Mouse (Mus musculus) kidney, embryonic 14.5 days (tissue): Measurements from ENCODE around the gene Cysrt1. TPM values are rescaled to one million over a fixed set of nuclear protein-coding genes. Genes with fewer than 3 reads are reported as not detected.

Source experiments
- ATAC-seq: fragments of 200-750 bp; cut with Nextera tagmentation; 2 replicates; pipeline ENCODE4 v1.8.0; 2017; ENCODE audit warnings: moderate number of reproducible peaks, mild to moderate bottlenecking, moderate TSS enrichment, moderate library complexity; ENCODE audit not compliant: low FRiP score, low TSS enrichment
- H3K27ac ChIP-seq: fragments of 300-500 bp; sonication (generic); 2 replicates; pipeline ENCODE4 v1.5.1; 2014; ENCODE audit warnings: low read depth, mild to moderate bottlenecking, low read length, moderate library complexity, mixed read lengths
- H3K27me3 ChIP-seq: fragments of 300-500 bp; sonication (generic); 2 replicates; pipeline ENCODE4 v1.6.1; 2014; ENCODE audit warnings: mild to moderate bottlenecking, low read length; ENCODE audit not compliant: control insufficient read depth, insufficient read depth
- H3K36me3 ChIP-seq: fragments of 300-500 bp; sonication (generic); 2 replicates; pipeline ENCODE4 v1.6.1; 2014; ENCODE audit warnings: low read length, mixed read lengths; ENCODE audit not compliant: control insufficient read depth, insufficient read depth
- H3K4me1 ChIP-seq: fragments of 300-500 bp; sonication (generic); 2 replicates; pipeline ENCODE4 v1.6.1; 2014; ENCODE audit warnings: low read length, mixed read lengths; ENCODE audit not compliant: control insufficient read depth, insufficient read depth
- H3K4me2 ChIP-seq: fragments of 300-500 bp; sonication (generic); replicated peaks from 2 replicates; pipeline ENCODE4 v1.6.1; 2014; ENCODE audit warnings: low read depth, mild to moderate bottlenecking, low read length
- H3K4me3 ChIP-seq: fragments of 300-500 bp; sonication (generic); 2 replicates; pipeline ENCODE4 v1.5.1; 2014; ENCODE audit warnings: mild to moderate bottlenecking, low read length
- H3K9ac ChIP-seq: fragments of 300-500 bp; sonication (generic); 2 replicates; pipeline ENCODE4 v1.6.1; 2014; ENCODE audit warnings: low read depth, mild to moderate bottlenecking, low read length, moderate library complexity
- H3K9me3 ChIP-seq: fragments of 300-500 bp; sonication (generic); 2 replicates; pipeline ENCODE4 v1.6.1; 2016; ENCODE audit warnings: low read length; ENCODE audit not compliant: control insufficient read depth
- WGBS: fragments of 180-500 bp; shearing (Covaris S2); extraction: QIAGEN DNeasy Blood & Tissue Kit; methylation state at CpG from one replicate; pipeline ENCODE4 v1.1.7; 2014; 5-methylcytosine and 5-hydroxymethylcytosine counted together
- polyA plus RNA-seq: library from polyadenylated mRNA; unstranded; fragments of >200 nt; fragmentation: Nextera tagmentation; extraction: Ambion mirVana; gene quantifications from 2 replicates; pipeline ENCODE4 v1.2.1, GENCODE M21; 2014

Gene Cysrt1
- polyA plus RNA-seq, 1 experiment from 2014 or later = not detected

GRCm38 (mm10) chr2:25196172-25196954, 45.9 kb downstream of the Cysrt1 start, which contains the start of gene Tor4a:
Gene Tor4a, minus strand, starts transcription at chr2:25196886.
- Histone ChIP-seq H3K9ac (peak within 1 kb of the TSS; percentile 44; the same call in 1 of the 2 replicates), H3K4me2 (peak within 1 kb of the TSS; percentile 56), H3K4me1 (peaks cover 4% of the 10 kb centered on the region; the same call in 1 of the 2 replicates), H3K9me3 (no peaks in the 10 kb centered on the region), H3K36me3 (peaks cover 30% of the 10 kb centered on the region), H3K27me3 (no peaks in the 10 kb centered on the region), H3K4me3 (peak within 1 kb of the TSS; percentile 31), H3K27ac (peak within 1 kb of the TSS; percentile 83)
- ATAC-seq = peak; percentile 69
- 12% methylated on average over 8 of the region's 8 CpGs for WGBS

GRCm38 (mm10) chr2:25195211-25196156, 46.8 kb downstream of the Cysrt1 start:
- peaks cover 22% of the 10 kb centered on the region for H3K36me3 ChIP-seq
- no peaks in the 10 kb centered on the region for H3K9me3 ChIP-seq
- H3K4me2 ChIP-seq = peak overlapping the region; percentile 56
- peaks cover 4% of the 10 kb centered on the region; the same call in 1 of the 2 replicates for H3K4me1 ChIP-seq
- H3K27ac ChIP-seq = peak overlapping the region; percentile 83; the same call in 1 of the 2 replicates
- no peaks in the 10 kb centered on the region for H3K27me3 ChIP-seq
- 0 out of 2 replicates have a peak, but pooled peaks have one; percentile 13 for ATAC-seq
- peak overlapping the region; percentile 44; the same call in 1 of the 2 replicates for H3K9ac ChIP-seq
- WGBS = 19% methylated on average over 55 of the region's 55 CpGs
- peak overlapping the region; percentile 31 for H3K4me3 ChIP-seq

DNA sequence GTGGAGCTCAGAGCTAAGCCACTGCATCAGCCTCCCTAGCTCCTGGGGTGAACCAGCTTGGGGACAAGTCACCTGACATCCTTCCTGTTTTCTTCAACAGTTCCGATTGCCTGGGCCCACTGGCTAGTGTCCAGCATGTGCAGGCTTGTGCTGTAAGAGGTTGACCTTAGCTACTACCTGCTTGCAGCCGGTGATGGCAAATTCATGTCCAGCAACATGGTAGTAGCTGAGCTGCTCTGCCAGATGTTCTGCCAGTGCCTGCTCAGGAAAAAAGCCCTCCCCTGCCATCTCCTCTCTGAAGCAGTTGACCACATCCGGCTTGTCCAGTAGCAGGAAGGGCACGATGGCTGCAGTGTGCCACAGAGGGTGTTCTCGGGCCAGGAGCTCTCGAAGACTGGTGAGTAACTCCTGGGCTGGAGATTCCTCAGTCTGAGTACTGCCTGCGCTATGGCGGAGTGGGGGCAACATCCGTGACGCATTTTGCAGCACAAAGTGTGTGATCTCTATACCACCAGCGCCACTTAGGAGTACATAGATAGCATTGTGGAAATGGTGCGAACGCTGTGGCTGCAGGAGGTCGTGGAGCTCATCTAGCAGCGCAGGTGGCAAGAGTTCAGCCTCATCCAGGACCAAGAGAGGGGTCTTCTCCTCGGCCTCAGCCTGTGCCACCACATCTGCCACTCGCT, 47.6 kb downstream of the Cysrt1 start:
- Histone ChIP-seq H3K4me3 (no peak overlapping the region), H3K4me2 (peak overlapping the region; percentile 56; the same call in 1 of the 2 replicates), H3K36me3 (peaks cover 13% of the 10 kb centered on the region), H3K9ac (peak overlapping the region; percentile 44), H3K27ac (no peak overlapping the region), H3K9me3 (no peaks in the 10 kb centered on the region), H3K27me3 (no peaks in the 10 kb centered on the region), H3K4me1 (peaks cover 4% of the 10 kb centered on the region; the same call in 1 of the 2 replicates)
- no peak for ATAC-seq
- WGBS = 87% methylated on average over 17 of the region's 17 CpGs

- Histone ChIP-seq H3K4me2 (no peak overlapping the region; the same call in 1 of the 2 replicates), H3K9ac (no peak overlapping the region)
These were observed 48.2 kb downstream of the Cysrt1 start for GRCm38 (mm10) chr2:25194006-25194405.

DNA sequence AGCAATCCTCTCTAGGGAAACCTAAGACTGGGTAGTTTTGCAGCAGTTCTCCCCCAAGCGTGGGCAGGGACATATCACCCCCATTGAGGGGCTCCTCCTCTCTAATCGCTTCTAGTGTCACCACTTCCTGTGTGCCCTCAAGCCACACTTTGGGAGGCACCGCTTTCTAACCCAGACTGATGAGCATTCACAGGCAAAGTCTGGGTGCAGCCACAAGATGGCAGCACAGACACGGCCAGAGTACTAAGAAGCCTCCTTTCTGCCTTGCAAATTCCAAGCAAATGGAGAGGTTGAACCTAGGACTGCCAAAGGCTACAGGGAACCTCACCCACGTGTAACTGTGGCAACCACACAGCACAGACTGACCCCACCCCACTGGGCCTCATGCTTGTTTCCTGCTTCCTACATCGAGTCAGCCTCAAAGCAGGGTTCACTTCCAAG, 48.9 kb downstream of the Cysrt1 start:
- peak overlapping the region; percentile 6; the same call in 1 of the 2 replicates for H3K27ac ChIP-seq
- peaks cover 1% of the 10 kb centered on the region; the same call in 1 of the 2 replicates for H3K36me3 ChIP-seq
- no peaks in the 10 kb centered on the region for H3K9me3 ChIP-seq
- no peaks in the 10 kb centered on the region for H3K27me3 ChIP-seq
- peak overlapping the region; percentile 3; the same call in 1 of the 2 replicates for H3K4me2 ChIP-seq
- peak; percentile 58 for ATAC-seq
- 5% methylated on average over 6 of the region's 6 CpGs for WGBS
- H3K4me3 ChIP-seq = no peak overlapping the region
- no peak overlapping the region for H3K9ac ChIP-seq
- H3K4me1 ChIP-seq = peaks cover 4% of the 10 kb centered on the region; the same call in 1 of the 2 replicates

More at GRCm38 (mm10) chr2:25194006-25194405, 48.2 kb downstream of the Cysrt1 start:
- H3K4me1 ChIP-seq = peaks cover 4% of the 10 kb centered on the region; the same call in 1 of the 2 replicates
- no peak for ATAC-seq
- no peaks in the 10 kb centered on the region for H3K27me3 ChIP-seq
- no peaks in the 10 kb centered on the region for H3K9me3 ChIP-seq
- H3K4me3 ChIP-seq = no peak overlapping the region
- peaks cover 8% of the 10 kb centered on the region; the same call in 1 of the 2 replicates for H3K36me3 ChIP-seq
- 81% methylated on average over 5 of the region's 5 CpGs for WGBS
- peak overlapping the region; percentile 6; the same call in 1 of the 2 replicates for H3K27ac ChIP-seq

Other genes starting within 250 kb of the Cysrt1 start
- 57.4 and 67.7 TPM in 2 replicates for gene Nsmf, start 188.1 kb downstream of the Cysrt1 start, polyA plus RNA-seq
- gene Entpd8, start 162.1 kb downstream of the Cysrt1 start, polyA plus RNA-seq = 1.3 and 3.0 TPM in 2 replicates
- gene Noxa1, start 147.3 kb downstream of the Cysrt1 start, polyA plus RNA-seq = 0.36 and 0.53 TPM in 2 replicates
- 8.7 and 21.0 TPM in 2 replicates for gene Nrarp, start 61.7 kb downstream of the Cysrt1 start, polyA plus RNA-seq
- 6.8 and 11.3 TPM in 2 replicates for gene Tor4a, start 45.6 kb downstream of the Cysrt1 start, polyA plus RNA-seq
- 72.7 and 101 TPM in 2 replicates for gene Nelfb, start 31.0 kb downstream of the Cysrt1 start, polyA plus RNA-seq
- 0.49 and 0.54 TPM in 2 replicates for gene Stpg3, start 27.8 kb downstream of the Cysrt1 start, polyA plus RNA-seq
- 0.55 TPM in 1 of 2 replicates, not detected in the other for gene Fam166a, start 23.7 kb downstream of the Cysrt1 start, polyA plus RNA-seq
- 532 and 565 TPM in 2 replicates for gene Tubb4b, start 17.8 kb downstream of the Cysrt1 start, polyA plus RNA-seq
- 0.34 and 0.57 TPM in 2 replicates for gene Slc34a3, start 8.1 kb downstream of the Cysrt1 start, polyA plus RNA-seq
- gene Rnf224, start 5.7 kb downstream of the Cysrt1 start, polyA plus RNA-seq = 0.20 and 0.39 TPM in 2 replicates
- 19.8 and 21.2 TPM in 2 replicates for gene Rnf208, start 197 bp downstream of the Cysrt1 start, polyA plus RNA-seq
- 3.6 and 4.7 TPM in 2 replicates for gene AL732309.1, start 4.4 kb upstream of the Cysrt1 start, polyA plus RNA-seq
- gene Tmem203, start 13.0 kb upstream of the Cysrt1 start, polyA plus RNA-seq = 17.0 and 25.4 TPM in 2 replicates
- 5.8 and 7.3 TPM in 2 replicates for gene Tprn, start 20.2 kb upstream of the Cysrt1 start, polyA plus RNA-seq
- 212 and 253 TPM in 2 replicates for gene Ssna1, start 30.0 kb upstream of the Cysrt1 start, polyA plus RNA-seq
- gene Anapc2, start 30.0 kb upstream of the Cysrt1 start, polyA plus RNA-seq = 71.4 and 111 TPM in 2 replicates
- gene Tmem210, start 45.7 kb upstream of the Cysrt1 start, polyA plus RNA-seq = not detected in 2 replicates
- not detected in 2 replicates for gene Lrrc26, start 47.5 kb upstream of the Cysrt1 start, polyA plus RNA-seq
- 0.32 and 0.64 TPM in 2 replicates for gene Grin1, start 76.7 kb upstream of the Cysrt1 start, polyA plus RNA-seq
- gene Man1b1, start 89.9 kb upstream of the Cysrt1 start, polyA plus RNA-seq = 89.9 and 106 TPM in 2 replicates
- gene Dpp7, start 113.9 kb upstream of the Cysrt1 start, polyA plus RNA-seq = 15.4 and 16.2 TPM in 2 replicates
- 19.3 and 25.0 TPM in 2 replicates for gene Uap1l1, start 123.2 kb upstream of the Cysrt1 start, polyA plus RNA-seq
- 45.1 and 47.2 TPM in 2 replicates for gene Sapcd2, start 129.9 kb upstream of the Cysrt1 start, polyA plus RNA-seq
- gene Entpd2, start 153.4 kb upstream of the Cysrt1 start, polyA plus RNA-seq = 2.0 and 2.7 TPM in 2 replicates
- gene Npdc1, start 156.9 kb upstream of the Cysrt1 start, polyA plus RNA-seq = 32.8 and 34.0 TPM in 2 replicates
- not detected in 2 replicates for gene Fut7, start 180.8 kb upstream of the Cysrt1 start, polyA plus RNA-seq
- gene Abca2, start 186.3 kb upstream of the Cysrt1 start, polyA plus RNA-seq = 8.1 and 11.2 TPM in 2 replicates
- gene Clic3, start 214.4 kb upstream of the Cysrt1 start, polyA plus RNA-seq = 0.57 and 1.2 TPM in 2 replicates
- 23.5 and 23.9 TPM in 2 replicates for gene Paxx, start 218.6 kb upstream of the Cysrt1 start, polyA plus RNA-seq
- 1.1 and 1.5 TPM in 2 replicates for gene Ptgds, start 227.6 kb upstream of the Cysrt1 start, polyA plus RNA-seq